Mouse (Mus musculus): ENCODE data around the gene B3galt2.
A peak's percentile ranks its signal among the peaks of the same experiment; 100 is the strongest.

B3galt2 gene

DNA sequence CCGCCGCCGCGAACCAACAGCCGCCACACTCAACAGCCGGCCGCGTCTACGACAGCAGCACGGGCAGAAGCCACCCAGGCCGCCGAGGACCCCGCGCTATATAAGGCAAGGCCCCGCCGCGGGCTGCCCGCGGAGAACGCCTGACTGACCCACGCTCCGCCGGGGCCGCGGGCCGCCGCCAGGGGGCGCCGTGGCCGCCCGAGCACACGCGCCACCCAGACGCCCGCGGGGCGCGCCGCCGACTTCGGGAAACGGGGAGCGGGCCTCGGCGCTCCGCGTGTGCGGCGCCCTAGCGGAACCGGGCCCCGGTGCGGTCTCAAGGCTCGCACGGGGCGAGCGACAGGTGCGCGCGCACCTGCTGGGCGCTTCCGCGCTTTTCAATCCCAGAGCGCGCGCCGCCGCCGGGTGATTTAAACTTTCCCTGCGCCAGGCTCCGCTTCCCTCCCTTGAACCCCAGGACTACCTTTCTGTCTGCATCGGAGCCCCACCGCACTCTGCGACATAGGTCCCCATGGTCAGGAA lies 62.3 kb downstream of the B3galt2 start, which contains the start of gene Cdc73:
TSS of gene Cdc73 (minus strand) at position 153 of the 522 bp plus-strand sequence.
- peak; percentile 88 for DNase-seq (ENCODE audit: extremely low read depth, insufficient read length, low spot score)
